Mouse (Mus musculus) CH12.LX (cell line): ENCODE measurements at regions not wholly inside any gene's neighbourhood (a gene's known extent, or its start where the extent isn't known, plus 50 kb on each side); places are given as distances from the start of the nearest gene placed in this dataset.

Source experiments
- CHD1 ChIP-seq: IDR thresholded peaks from 2 replicates; pipeline ENCODE4 v1.6.1; 2012; ENCODE audit warnings: low read depth, low read length, improper control_type of control experiment, inconsistent platforms
- CTCF ChIP-seq, 2 experiments: IDR thresholded peaks in 1 of 2; conservative IDR thresholded peaks in 1 of 2; 2 replicates each; pipeline ENCODE4 v1.5.1; 2011 to 2012; ENCODE audit warnings: low read depth in 2 of 2, low read length in 2 of 2, improper control_type of control experiment in 1 of 2, inconsistent platforms in 1 of 2, mild to moderate bottlenecking in 1 of 2, moderate library complexity in 1 of 2
- GABPA ChIP-seq: IDR thresholded peaks from 2 replicates; pipeline ENCODE4 v1.6.1; 2012; ENCODE audit warnings: low read depth, low read length, improper control_type of control experiment, inconsistent platforms; ENCODE audit not compliant: insufficient replicate concordance
- JUND ChIP-seq: conservative IDR thresholded peaks from 2 replicates; pipeline ENCODE4 v1.6.1; 2011; ENCODE audit warnings: low read depth, low read length, improper control_type of control experiment
- KAT2A ChIP-seq: IDR thresholded peaks from 2 replicates; pipeline ENCODE4 v1.6.1; 2012; ENCODE audit warnings: low read length, improper control_type of control experiment, inconsistent platforms; ENCODE audit not compliant: insufficient replicate concordance
- MAX ChIP-seq: IDR thresholded peaks from 2 replicates; pipeline ENCODE4 v1.6.1; 2011; ENCODE audit warnings: low read length, improper control_type of control experiment
- MYC ChIP-seq: IDR thresholded peaks from 2 replicates; pipeline ENCODE4 v1.6.1; 2011; ENCODE audit warnings: low read depth, mild to moderate bottlenecking, improper control_type of control experiment, low read length
- POLR2A ChIP-seq: IDR thresholded peaks from 2 replicates; pipeline ENCODE4 v1.6.1; 2011; ENCODE audit warnings: low read depth, mild to moderate bottlenecking, improper control_type of control experiment, low read length
- TCF12 ChIP-seq: IDR thresholded peaks from 2 replicates; pipeline ENCODE4 v1.6.1; 2014; ENCODE audit warnings: low read depth, mild to moderate bottlenecking, inconsistent platforms, low read length, improper control_type of control experiment

DNA sequence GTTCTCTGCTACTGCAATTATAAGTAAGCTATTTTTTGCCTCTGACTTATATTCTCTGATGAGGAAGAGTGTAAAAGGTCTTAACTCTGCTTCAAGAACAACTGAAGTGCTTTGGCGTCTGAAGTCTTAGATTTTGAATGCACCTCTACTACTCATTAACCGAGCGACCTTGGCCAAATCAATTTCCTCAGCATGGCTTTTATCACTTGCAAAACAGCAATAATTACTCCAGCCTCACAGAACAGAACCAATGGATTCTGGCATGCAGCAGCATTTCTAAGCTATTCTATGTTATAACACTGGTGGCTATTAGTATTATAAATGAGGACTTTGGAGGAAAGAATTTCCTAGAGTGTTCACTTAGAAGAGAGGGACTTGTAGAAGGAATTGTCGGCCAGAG lies 462.9 kb upstream of the Cited2 start:
- TF ChIP-seq POLR2A (no peak), TCF12 (no peak), MYC (no peak), CHD1 (no peak), KAT2A (no peak), JUND (no peak), MAX (no peak), CTCF (conservative IDR thresholded peaks at IDR 0.05 in 1 of 2, IDR thresholded peaks at IDR 0.05 in 1 of 2; ENCODE audit: low read depth in 2 of 2, low read length in 2 of 2) (no peak), GABPA (no peak)
